Mouse (Mus musculus) megakaryocyte, adult 5-6 weeks (primary cell): ENCODE measurements around the gene Grip1. TPM values are rescaled to one million over a fixed set of nuclear protein-coding genes. Genes with fewer than 3 reads are reported as not detected.

Experiments
- ATAC-seq: 2 replicates; pipeline ENCODE4 v1.8.0; 2016; ENCODE audit warnings: mild to moderate bottlenecking, inconsistent platforms; ENCODE audit not compliant: poor library complexity, severe bottlenecking
- total RNA-seq, 2 experiments: library from RNA; stranded (forward) in 1 of 2; stranded (reverse) in 1 of 2; fragments of 153-499, 151-499 nt in 1 of 2; fragments of 221-1000, 200-1000 nt in 1 of 2; gene quantifications; 2 replicates each; pipeline versions ENCODE4 v1.2.3 to v1.2.4; 2015 to 2017

Grip1 gene
- total RNA-seq, 2 experiments from 2014 or later, result not detected

- no peak for ATAC-seq
Measured at GRCm38 (mm10) chr10:119917995-119918394, 464.4 kb downstream of the Grip1 start.

GRCm38 (mm10) chr10:119927963-119928362 is 474.3 kb downstream of the Grip1 start:
- ATAC-seq, result no peak

- no peak for ATAC-seq
Measured at GRCm38 (mm10) chr10:119928921-119929320, 475.3 kb downstream of the Grip1 start.

GRCm38 (mm10) chr10:119932794-119933193 is 479.2 kb downstream of the Grip1 start:
- ATAC-seq, result no peak

GRCm38 (mm10) chr10:119933362-119933761 is 479.7 kb downstream of the Grip1 start:
- no peak for ATAC-seq

GRCm38 (mm10) chr10:119935231-119935630 is 481.6 kb downstream of the Grip1 start:
- no peak for ATAC-seq

GRCm38 (mm10) chr10:119937481-119937880 is 483.9 kb downstream of the Grip1 start:
- ATAC-seq, result no peak

GRCm38 (mm10) chr10:119943906-119944305 is 490.3 kb downstream of the Grip1 start:
- no peak for ATAC-seq

GRCm38 (mm10) chr10:119951460-119951859 is 497.8 kb downstream of the Grip1 start:
- ATAC-seq, result no peak

GRCm38 (mm10) chr10:119957260-119957955 is 503.8 kb downstream of the Grip1 start:
- no peak for ATAC-seq

- no peak for ATAC-seq
Measured at GRCm38 (mm10) chr10:119960915-119961314, 507.3 kb downstream of the Grip1 start.

- ATAC-seq, result no peak
Measured at GRCm38 (mm10) chr10:119966321-119966720, 512.7 kb downstream of the Grip1 start.

GRCm38 (mm10) chr10:119979396-119979795 is 525.8 kb downstream of the Grip1 start:
- ATAC-seq, result no peak

- no peak for ATAC-seq
Measured at GRCm38 (mm10) chr10:119980032-119980431, 526.4 kb downstream of the Grip1 start.

GRCm38 (mm10) chr10:119984299-119984698 is 530.7 kb downstream of the Grip1 start:
- ATAC-seq, result no peak

- no peak for ATAC-seq
Measured at GRCm38 (mm10) chr10:119998475-119998874, 544.8 kb downstream of the Grip1 start.

- ATAC-seq, result no peak
Measured at GRCm38 (mm10) chr10:120002149-120002548, 548.5 kb downstream of the Grip1 start.

GRCm38 (mm10) chr10:120004096-120004495 is 550.5 kb downstream of the Grip1 start:
- no peak for ATAC-seq

- no peak for ATAC-seq
Measured at GRCm38 (mm10) chr10:120005581-120005980, 552.0 kb downstream of the Grip1 start.

- no peak for ATAC-seq
Measured at GRCm38 (mm10) chr10:120012331-120012730, 558.7 kb downstream of the Grip1 start.

- ATAC-seq, result no peak
Measured at GRCm38 (mm10) chr10:120015117-120015516, 561.5 kb downstream of the Grip1 start.

- ATAC-seq, result no peak
Measured at GRCm38 (mm10) chr10:120026437-120026836, 572.8 kb downstream of the Grip1 start.

GRCm38 (mm10) chr10:120030901-120031300 is 577.3 kb downstream of the Grip1 start:
- no peak for ATAC-seq
